Mouse (Mus musculus) intestine, embryonic 16.5 days (tissue): ENCODE data around the gene Rgs11. TPM values are rescaled to one million over a fixed set of nuclear protein-coding genes. Genes with fewer than 3 reads are reported as not detected.

ENCODE experiments used
- ATAC-seq: fragments of 200-750 bp; cut with Nextera tagmentation; 2 replicates; pipeline ENCODE4 v1.8.0; 2017; ENCODE audit warnings: moderate TSS enrichment, moderate library complexity
- H3K27ac ChIP-seq: fragments of 300-500 bp; sonication (generic); 2 replicates; pipeline ENCODE4 v1.5.1; 2014; ENCODE audit warnings: mild to moderate bottlenecking, low read length
- H3K27me3 ChIP-seq: fragments of 300-500 bp; sonication (generic); replicated peaks from 2 replicates; pipeline ENCODE4 v1.6.1; 2014; ENCODE audit warnings: low read length, control low read depth, mixed read lengths; ENCODE audit not compliant: control insufficient read depth, insufficient read depth
- H3K36me3 ChIP-seq: fragments of 300-500 bp; sonication (generic); 2 replicates; pipeline ENCODE4 v1.6.1; 2014; ENCODE audit warnings: low read length, control low read depth; ENCODE audit not compliant: control insufficient read depth, insufficient read depth
- H3K4me1 ChIP-seq: fragments of 300-500 bp; sonication (generic); 2 replicates; pipeline ENCODE4 v1.6.1; 2014; ENCODE audit warnings: low read length, control low read depth, mixed read lengths; ENCODE audit not compliant: control insufficient read depth, insufficient read depth
- H3K4me2 ChIP-seq: fragments of 300-500 bp; sonication (generic); 2 replicates; pipeline ENCODE4 v1.6.1; 2014; ENCODE audit warnings: low read depth, low read length, control low read depth
- H3K4me3 ChIP-seq: fragments of 300-500 bp; sonication (generic); 2 replicates; pipeline ENCODE4 v1.5.1; 2014; ENCODE audit warnings: mild to moderate bottlenecking, low read length
- H3K9ac ChIP-seq: fragments of 300-500 bp; sonication (generic); 2 replicates; pipeline ENCODE4 v1.6.1; 2014; ENCODE audit warnings: low read depth, low read length
- H3K9me3 ChIP-seq: fragments of 300-500 bp; sonication (generic); 2 replicates; pipeline ENCODE4 v1.6.1; 2016; ENCODE audit warnings: low read length, control low read depth; ENCODE audit not compliant: control insufficient read depth
- WGBS: fragments of 180-500 bp; shearing (Covaris S2); extraction: QIAGEN DNeasy Blood & Tissue Kit; methylation state at CpG from one replicate; pipeline ENCODE4 v1.1.7; 2014; 5-methylcytosine and 5-hydroxymethylcytosine counted together
- polyA plus RNA-seq: library from polyadenylated mRNA; unstranded; fragments of >200 nt; fragmentation: Nextera tagmentation; extraction: Ambion mirVana; gene quantifications from 2 replicates; pipeline ENCODE4 v1.2.1, GENCODE M21; 2015

Rgs11 gene
- polyA plus RNA-seq, 1 experiment from 2014 or later: 15.2 TPM

DNA sequence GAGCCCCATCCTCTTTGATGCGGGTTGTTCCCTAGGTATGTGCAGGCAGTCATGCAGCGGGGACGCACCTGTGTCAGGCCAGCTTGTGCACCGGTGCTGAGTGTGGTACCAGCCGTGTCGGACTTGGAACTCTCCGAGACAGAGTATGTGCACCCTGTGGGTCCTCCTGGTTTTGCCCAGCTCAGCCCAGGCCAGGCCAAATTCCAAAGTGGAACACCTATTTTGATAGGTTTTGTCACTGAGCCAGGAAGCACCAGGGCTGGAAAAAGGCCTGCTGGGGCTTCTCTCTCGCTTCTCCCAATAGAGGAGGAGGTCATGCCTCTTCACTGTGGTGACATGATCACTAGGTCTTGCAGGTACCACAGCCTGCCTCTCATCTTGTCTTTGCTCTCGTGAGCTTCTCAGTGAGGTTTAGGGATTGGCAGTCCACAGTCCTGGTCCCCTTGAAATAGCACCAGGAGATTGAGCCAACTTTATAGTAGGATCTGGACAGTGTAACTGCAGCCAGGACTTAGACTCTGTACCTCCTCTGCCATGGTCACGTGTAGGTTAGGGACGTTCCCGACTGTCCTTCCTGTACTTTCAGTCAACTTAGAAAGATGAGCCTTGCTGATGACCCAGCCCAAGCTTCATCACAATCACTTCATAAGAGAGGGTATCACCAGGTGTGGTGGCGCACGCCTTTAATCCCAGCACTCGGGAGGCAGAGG, 10.1 kb upstream of the Rgs11 start:
- ATAC-seq: no peak
- H3K9me3 ChIP-seq: no peaks in the 10 kb centered on the region
- H3K27me3 ChIP-seq: no peaks in the 10 kb centered on the region
- 97% methylated on average over 15 of the region's 15 CpGs for WGBS
- no peak overlapping the region for H3K9ac ChIP-seq
- no peak overlapping the region for H3K4me2 ChIP-seq
- H3K27ac ChIP-seq: no peak overlapping the region
- H3K4me1 ChIP-seq: no peaks in the 10 kb centered on the region
- no peak overlapping the region for H3K4me3 ChIP-seq
- peaks cover 25% of the 10 kb centered on the region for H3K36me3 ChIP-seq

DNA sequence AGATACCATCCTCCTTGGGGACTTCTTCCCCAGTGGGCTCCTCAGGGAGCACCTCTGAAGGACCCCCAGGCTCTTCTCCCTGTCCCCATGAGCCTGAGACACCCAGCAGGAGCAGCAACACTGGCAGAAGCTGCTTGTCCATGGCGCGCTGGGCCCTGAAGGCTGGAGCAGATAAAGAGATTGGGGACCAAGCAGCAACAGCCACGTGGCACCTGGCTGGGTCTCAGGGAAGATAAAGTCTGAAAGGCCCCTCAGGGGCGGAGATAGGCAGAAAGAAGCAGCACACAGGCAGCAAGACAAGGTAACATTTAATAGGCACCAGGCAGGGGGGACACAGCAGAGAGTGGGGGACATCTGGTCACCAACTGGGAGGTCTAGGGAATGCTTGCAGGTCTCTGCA, 3.9 kb upstream of the Rgs11 start, which contains the start of gene Pdia2:
Gene Pdia2, minus strand, starts transcription at position 196 of the 400 bp plus-strand sequence.
- 0 out of 2 replicates have a peak, but pooled peaks have one; percentile 10 for ATAC-seq
- Histone ChIP-seq H3K9me3 (no peaks in the 10 kb centered on the region), H3K27ac (no peak within 1 kb of the TSS), H3K36me3 (peaks cover 6% of the 10 kb centered on the region; the same call in 1 of the 2 replicates), H3K9ac (no peak within 1 kb of the TSS), H3K4me3 (no peak within 1 kb of the TSS), H3K27me3 (peaks cover 16% of the 10 kb centered on the region; the same call in 1 of the 2 replicates), H3K4me1 (peaks cover 15% of the 10 kb centered on the region), H3K4me2 (no peak within 1 kb of the TSS)
- WGBS: 76% methylated on average over 4 of the region's 4 CpGs

DNA sequence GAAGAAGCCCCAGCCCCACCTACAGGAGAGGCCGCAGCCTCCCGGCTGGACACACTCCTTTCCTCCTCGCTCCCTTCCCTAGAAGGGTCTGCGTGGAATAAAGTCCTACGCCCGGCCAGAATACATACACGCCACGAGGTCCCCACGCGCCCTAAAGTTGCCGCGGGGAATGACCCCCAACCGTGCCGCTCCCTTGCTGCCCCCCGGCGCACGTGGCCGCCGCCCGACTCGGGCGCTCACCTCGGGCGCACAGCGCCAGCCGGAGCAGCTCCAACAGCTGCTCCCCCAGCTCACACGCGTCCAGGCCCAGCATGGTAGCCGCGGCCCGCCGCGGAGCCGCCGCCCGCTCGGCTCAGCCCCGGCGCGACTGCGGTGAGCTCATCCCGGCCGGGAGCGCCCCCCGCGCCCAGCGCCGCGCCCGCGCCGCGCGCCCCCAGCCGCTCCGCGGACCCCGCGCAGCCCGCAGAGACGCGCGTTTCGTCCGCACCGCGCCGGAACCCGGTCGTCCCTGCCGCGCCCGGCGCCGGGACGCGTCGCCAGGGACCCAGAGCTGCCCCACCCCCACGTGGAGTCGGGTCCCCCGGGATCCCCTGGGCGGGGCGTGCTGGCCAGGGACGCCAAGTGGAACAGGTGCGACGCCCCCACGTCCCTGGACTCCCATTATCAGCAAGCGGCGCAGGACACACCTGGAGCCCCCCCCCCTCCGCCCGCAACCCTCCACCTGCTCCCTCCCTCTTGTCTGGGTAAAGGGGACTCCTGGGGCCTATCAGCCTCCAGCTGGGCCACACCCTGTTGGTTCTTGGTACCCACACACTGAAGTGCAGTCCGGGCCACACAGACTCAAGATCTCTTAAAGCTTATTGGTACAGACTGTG, 1.7 kb upstream of the Rgs11 start:
- Histone ChIP-seq H3K4me1 (peaks cover 15% of the 10 kb centered on the region), H3K27me3 (peaks cover 16% of the 10 kb centered on the region; the same call in 1 of the 2 replicates), H3K27ac (no peak overlapping the region), H3K4me3 (peak overlapping the region; percentile 64), H3K9me3 (no peaks in the 10 kb centered on the region), H3K9ac (peak overlapping the region; percentile 76), H3K36me3 (peaks cover 2% of the 10 kb centered on the region; the same call in 1 of the 2 replicates), H3K4me2 (peak overlapping the region; percentile 98)
- under 1% methylated on average over 84 of the region's 92 CpGs for WGBS
- peak; percentile 59 for ATAC-seq

DNA sequence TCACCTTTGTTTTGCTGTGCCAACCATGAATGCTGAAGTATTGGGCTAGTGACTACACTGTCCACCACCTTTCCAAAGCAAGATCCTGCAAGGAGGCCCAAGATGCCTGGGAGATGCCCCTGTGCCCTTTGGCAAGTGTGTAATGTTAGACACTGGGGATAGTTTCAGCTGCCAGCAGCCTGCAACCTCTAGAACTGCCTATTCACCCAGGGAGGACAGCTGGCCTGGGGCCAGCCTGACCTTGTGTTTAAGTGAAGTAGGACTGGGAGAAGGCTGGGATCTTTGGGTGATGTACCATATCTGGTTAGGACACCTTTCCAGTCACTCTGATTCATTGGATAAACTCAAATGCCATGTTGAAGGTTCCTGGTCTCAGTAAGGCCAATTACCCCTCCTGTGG, 753 bp upstream of the Rgs11 start:
- ATAC-seq: no peak
- Histone ChIP-seq H3K9ac (no peak overlapping the region), H3K9me3 (no peaks in the 10 kb centered on the region), H3K27ac (no peak overlapping the region), H3K4me1 (peaks cover 15% of the 10 kb centered on the region), H3K36me3 (peaks cover 2% of the 10 kb centered on the region; the same call in 1 of the 2 replicates), H3K4me3 (no peak overlapping the region), H3K4me2 (no peak overlapping the region), H3K27me3 (peaks cover 16% of the 10 kb centered on the region; the same call in 1 of the 2 replicates)

DNA sequence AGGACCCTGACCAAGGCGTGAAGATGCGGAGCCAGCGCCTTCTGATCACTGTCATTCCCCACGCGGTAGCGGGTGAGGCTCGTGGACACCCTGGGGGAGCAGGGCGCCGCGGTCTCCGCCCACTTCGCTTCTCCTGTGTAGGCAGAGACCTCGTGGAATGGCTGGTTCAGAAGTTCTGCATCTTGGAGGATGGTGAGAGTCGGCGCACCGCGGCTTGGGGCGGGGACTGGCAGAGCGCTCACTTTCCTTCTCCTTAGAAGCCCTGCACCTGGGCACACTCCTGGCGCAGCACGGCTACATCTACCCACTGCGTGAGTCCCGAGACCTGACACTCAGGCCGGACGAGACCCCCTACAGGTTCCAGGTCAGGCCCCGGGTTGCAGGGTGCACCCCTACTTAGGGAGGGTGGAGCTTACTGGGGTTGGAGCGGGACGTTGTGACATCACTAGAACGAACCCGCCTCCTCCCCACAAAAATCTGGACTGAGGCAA, 615 bp downstream of the Rgs11 start:
- ATAC-seq: no peak; the same call in 1 of the 2 replicates
- H3K27me3 ChIP-seq: peaks cover 16% of the 10 kb centered on the region; the same call in 1 of the 2 replicates

DNA sequence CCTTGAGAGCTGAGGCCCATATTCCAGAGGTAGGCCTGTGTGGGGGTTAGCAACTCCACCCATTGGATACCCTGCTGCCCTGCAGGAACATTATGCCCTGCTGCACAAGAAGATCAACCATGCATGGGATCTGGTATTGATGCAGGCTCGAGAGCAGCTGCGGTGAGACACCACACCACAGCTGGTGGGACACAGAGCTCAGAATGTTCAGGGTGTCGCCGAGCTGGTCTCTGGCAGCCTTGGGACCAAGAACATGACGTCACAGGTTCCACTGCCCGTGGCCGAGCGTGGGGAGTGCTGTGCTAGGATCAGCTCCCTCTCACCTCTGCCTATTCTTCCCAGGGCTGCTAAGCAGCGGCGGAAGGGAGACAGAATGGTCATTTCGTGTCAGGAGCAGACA, 2.0 kb downstream of the Rgs11 start:
- H3K27me3 ChIP-seq: peaks cover 16% of the 10 kb centered on the region; the same call in 1 of the 2 replicates
- WGBS: 46% methylated on average over 11 of the region's 11 CpGs

More for the DNA sequence above, 615 bp downstream of the Rgs11 start:
- peaks cover 15% of the 10 kb centered on the region for H3K4me1 ChIP-seq
- H3K9me3 ChIP-seq: no peaks in the 10 kb centered on the region
- peak overlapping the region; percentile 94 for H3K4me2 ChIP-seq
- peak overlapping the region; percentile 58 for H3K4me3 ChIP-seq
- no peaks in the 10 kb centered on the region for H3K36me3 ChIP-seq
- H3K9ac ChIP-seq: peak overlapping the region; percentile 61
- WGBS: 1% methylated on average over 30 of the region's 30 CpGs
- no peak overlapping the region for H3K27ac ChIP-seq

DNA sequence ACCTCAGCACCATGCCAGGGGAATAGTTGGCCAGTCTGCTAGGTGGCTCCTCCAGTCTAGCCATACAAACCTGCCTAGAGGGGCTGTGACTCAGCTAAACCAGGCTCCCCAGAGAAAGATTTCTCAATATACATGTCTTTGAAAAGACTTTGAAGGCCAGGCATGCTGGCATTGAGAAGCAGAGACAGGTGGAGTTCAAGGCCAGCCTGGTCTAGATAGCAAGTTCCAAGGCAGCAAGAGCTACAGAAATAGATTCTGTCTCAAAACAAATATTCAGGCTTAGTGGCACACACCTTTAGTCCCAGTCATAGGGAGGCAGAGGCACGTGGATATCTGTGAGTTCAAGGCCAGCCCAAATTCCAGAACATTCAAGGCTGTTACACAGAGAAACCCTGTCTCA, 3.6 kb downstream of the Rgs11 start:
- 43% methylated on average over 1 of the region's 1 CpGs for whole genome bisulfite sequencing

More for the DNA sequence above, 2.0 kb downstream of the Rgs11 start:
- ATAC-seq: no peak
- Histone ChIP-seq H3K9ac (no peak overlapping the region), H3K4me2 (no peak overlapping the region), H3K4me1 (peaks cover 15% of the 10 kb centered on the region), H3K9me3 (no peaks in the 10 kb centered on the region), H3K36me3 (no peaks in the 10 kb centered on the region), H3K27ac (no peak overlapping the region), H3K4me3 (no peak overlapping the region)

DNA sequence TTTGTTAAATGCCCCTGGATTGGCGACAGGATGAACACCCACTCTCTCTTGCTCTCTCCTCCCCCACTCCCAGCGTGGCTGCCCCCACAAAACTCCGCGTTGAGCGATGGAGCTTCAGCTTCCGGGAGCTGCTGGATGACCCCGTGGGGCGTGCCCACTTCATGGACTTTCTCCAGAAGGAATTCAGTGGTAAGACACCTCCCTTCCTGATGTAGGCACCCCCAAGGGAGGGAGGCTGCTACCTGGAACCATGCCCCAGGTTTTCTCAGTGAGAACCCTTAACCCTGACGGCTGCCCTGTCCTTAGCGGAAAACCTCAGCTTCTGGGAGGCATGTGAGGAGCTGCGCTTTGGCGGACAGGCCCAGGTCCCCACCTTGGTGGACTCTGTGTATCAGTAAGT, 4.9 kb downstream of the Rgs11 start, which contains the start of gene Arhgdig:
Gene Arhgdig, minus strand, starts transcription at position 101 of the 400 bp plus-strand sequence.
- Histone ChIP-seq H3K9ac (no peak within 1 kb of the TSS), H3K4me3 (no peak within 1 kb of the TSS), H3K4me2 (no peak within 1 kb of the TSS), H3K36me3 (no peaks in the 10 kb centered on the region), H3K27me3 (no peaks in the 10 kb centered on the region; the same call in 1 of the 2 replicates), H3K27ac (no peak within 1 kb of the TSS), H3K4me1 (0 out of 2 replicates have a peak, but pooled peaks cover 3% of the 10 kb centered on the region), H3K9me3 (no peaks in the 10 kb centered on the region)
- WGBS: 91% methylated on average over 12 of the region's 12 CpGs
- no peak for ATAC-seq

More for the DNA sequence above, 3.6 kb downstream of the Rgs11 start:
- no peak overlapping the region for H3K4me3 ChIP-seq
- ATAC-seq: no peak
- no peak overlapping the region for H3K27ac ChIP-seq
- no peak overlapping the region for H3K4me2 ChIP-seq
- H3K36me3 ChIP-seq: no peaks in the 10 kb centered on the region
- peaks cover 5% of the 10 kb centered on the region; the same call in 1 of the 2 replicates for H3K4me1 ChIP-seq
- peaks cover 10% of the 10 kb centered on the region; the same call in 1 of the 2 replicates for H3K27me3 ChIP-seq
- H3K9me3 ChIP-seq: no peaks in the 10 kb centered on the region
- no peak overlapping the region for H3K9ac ChIP-seq

DNA sequence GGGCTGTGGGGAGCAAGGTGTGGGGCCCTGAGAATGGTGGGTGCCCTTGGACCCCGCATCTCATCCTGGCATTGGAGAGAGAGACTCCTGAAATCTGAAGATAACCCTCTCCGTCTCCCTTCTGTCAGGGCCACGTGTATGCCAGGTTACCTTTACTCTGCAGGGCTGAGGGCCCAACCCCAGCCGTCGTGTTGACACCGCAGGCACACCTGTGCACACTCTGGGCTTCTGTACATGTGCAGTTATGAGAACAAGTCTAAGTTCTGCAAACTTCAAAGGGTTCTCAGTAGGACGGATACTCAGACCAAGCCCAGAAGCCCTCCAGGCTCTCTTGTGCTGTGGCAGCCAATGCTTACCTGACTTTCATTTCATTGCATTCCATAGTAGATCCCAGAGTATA, 9.5 kb downstream of the Rgs11 start:
- Histone ChIP-seq H3K9me3 (no peaks in the 10 kb centered on the region), H3K9ac (no peak overlapping the region), H3K27me3 (no peaks in the 10 kb centered on the region), H3K4me2 (no peak overlapping the region), H3K4me3 (no peak overlapping the region), H3K36me3 (no peaks in the 10 kb centered on the region), H3K4me1 (no peaks in the 10 kb centered on the region), H3K27ac (no peak overlapping the region)
- WGBS: 87% methylated on average over 7 of the region's 7 CpGs
- peak; percentile 55 for ATAC-seq
